Mouse (Mus musculus): ENCODE measurements around the gene Glce. TPM values are rescaled to one million over a fixed set of nuclear protein-coding genes. Genes with fewer than 3 reads are reported as not detected.

The Glce gene
- polyA plus RNA-seq, 1 experiment from 2014 or later, result 5.4 TPM

- Histone ChIP-seq H3K4me2 (ENCODE audit: low read depth, low read length) (no peak overlapping the region), H3K4me1 (ENCODE audit: insufficient read depth) (no peaks in the 10 kb centered on the region), H3K27me3 (ENCODE audit: insufficient read depth, low read length) (no peaks in the 10 kb centered on the region), H3K27ac (ENCODE audit: low read depth) (no peak overlapping the region), H3K9ac (replicated peaks) (no peak overlapping the region), H3K36me3 (replicated peaks; ENCODE audit: insufficient read depth, low read length) (no peaks in the 10 kb centered on the region), H3K9me3 (ENCODE audit: low read length) (no peaks in the 10 kb centered on the region), H3K4me3 (ENCODE audit: low read depth, low read length) (no peak overlapping the region)
- TF ChIP-seq CTCF (IDR thresholded peaks at IDR 0.05; ENCODE audit: low read depth) (no peak), EP300 (IDR thresholded peaks at IDR 0.05; ENCODE audit: low read depth) (no peak)
- 79% methylated on average over 2 of the region's 2 CpGs for WGBS (ENCODE audit: insufficient replicate concordance)
- ATAC-seq (no peak), DNase-seq (no peak)
Observed at GRCm38 (mm10) chr9:62056206-62056605, 66.2 kb downstream of the Glce start.

DNA sequence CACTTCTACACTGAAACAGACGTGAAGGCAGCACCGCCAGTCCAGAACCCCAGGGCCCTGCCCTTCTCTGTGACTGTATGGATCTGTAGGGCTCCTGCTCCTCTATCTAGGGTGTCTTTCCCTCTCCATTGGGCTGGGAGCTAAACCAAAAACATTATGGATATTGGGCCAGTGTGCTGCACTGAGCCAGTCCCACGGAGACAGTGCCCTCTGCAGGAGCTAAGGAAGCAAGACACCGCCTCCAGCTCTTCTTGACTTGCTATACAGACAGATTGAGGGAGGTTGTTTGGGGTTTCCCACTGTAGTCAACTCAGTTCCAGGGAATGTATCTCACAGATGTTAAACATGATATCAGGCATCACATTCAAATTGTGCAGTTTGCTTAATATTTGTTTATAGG is 71.7 kb downstream of the Glce start:
- TF ChIP-seq EP300 (IDR thresholded peaks at IDR 0.05; ENCODE audit: low read depth), result no peak
- TF ChIP-seq CTCF (IDR thresholded peaks at IDR 0.05; ENCODE audit: low read depth), result peak; percentile 57
- Histone ChIP-seq H3K9me3 (ENCODE audit: low read length) (no peaks in the 10 kb centered on the region), H3K27ac (ENCODE audit: low read depth) (no peak overlapping the region), H3K36me3 (replicated peaks; ENCODE audit: insufficient read depth, low read length) (no peaks in the 10 kb centered on the region), H3K27me3 (ENCODE audit: insufficient read depth, low read length) (no peaks in the 10 kb centered on the region), H3K4me1 (ENCODE audit: insufficient read depth) (no peaks in the 10 kb centered on the region), H3K4me2 (ENCODE audit: low read depth, low read length) (no peak overlapping the region), H3K4me3 (ENCODE audit: low read depth, low read length) (no peak overlapping the region), H3K9ac (replicated peaks) (no peak overlapping the region)
- no peak for ATAC-seq
- 53% methylated on average over 4 of the region's 4 CpGs for WGBS (ENCODE audit: insufficient replicate concordance)
- DNase-seq, result no peak

GRCm38 (mm10) chr9:62049166-62049565 is 73.3 kb downstream of the Glce start:
- 71% methylated on average over 8 of the region's 8 CpGs for WGBS (ENCODE audit: insufficient replicate concordance)

GRCm38 (mm10) chr9:62042167-62042566 is 80.3 kb downstream of the Glce start:
- no peaks in the 10 kb centered on the region for H3K4me1 ChIP-seq (ENCODE audit: insufficient read depth)
- 78% methylated on average over 3 of the region's 3 CpGs for WGBS (ENCODE audit: insufficient replicate concordance)
- ATAC-seq, result no peak

More at GRCm38 (mm10) chr9:62049166-62049565, 73.3 kb downstream of the Glce start:
- H3K4me2 ChIP-seq (ENCODE audit: low read depth, low read length), result no peak overlapping the region
- ATAC-seq (no peak), DNase-seq (no peak)
- no peak for TF ChIP-seq CTCF (IDR thresholded peaks at IDR 0.05; ENCODE audit: low read depth)
- TF ChIP-seq EP300 (IDR thresholded peaks at IDR 0.05; ENCODE audit: low read depth), result no peak
- H3K4me1 ChIP-seq (ENCODE audit: insufficient read depth), result no peaks in the 10 kb centered on the region
- no peaks in the 10 kb centered on the region for H3K36me3 ChIP-seq (replicated peaks; ENCODE audit: insufficient read depth, low read length)
- no peak overlapping the region for H3K9ac ChIP-seq (replicated peaks)
- no peaks in the 10 kb centered on the region for H3K9me3 ChIP-seq (ENCODE audit: low read length)
- no peak overlapping the region for H3K4me3 ChIP-seq (ENCODE audit: low read depth, low read length)
- no peak overlapping the region for H3K27ac ChIP-seq (ENCODE audit: low read depth)
- no peaks in the 10 kb centered on the region for H3K27me3 ChIP-seq (ENCODE audit: insufficient read depth, low read length)

GRCm38 (mm10) chr9:62040008-62040608 is 82.3 kb downstream of the Glce start:
- no peaks in the 10 kb centered on the region for H3K36me3 ChIP-seq (replicated peaks; ENCODE audit: insufficient read depth, low read length)
- no peak overlapping the region for H3K9ac ChIP-seq (replicated peaks)
- H3K4me1 ChIP-seq (ENCODE audit: insufficient read depth), result no peaks in the 10 kb centered on the region
- no peak overlapping the region for H3K4me2 ChIP-seq (ENCODE audit: low read depth, low read length)
- DNase-seq, result peak; percentile 87
- H3K9me3 ChIP-seq (ENCODE audit: low read length), result no peaks in the 10 kb centered on the region
- no peak overlapping the region for H3K27ac ChIP-seq (ENCODE audit: low read depth)
- H3K27me3 ChIP-seq (ENCODE audit: insufficient read depth, low read length), result no peaks in the 10 kb centered on the region
- peak; percentile 40; the same call in 1 of the 2 replicates for ATAC-seq
- no peak overlapping the region for H3K4me3 ChIP-seq (ENCODE audit: low read depth, low read length)
- TF ChIP-seq CTCF (IDR thresholded peaks at IDR 0.05; ENCODE audit: low read depth), result peak; percentile 95
- TF ChIP-seq EP300 (IDR thresholded peaks at IDR 0.05; ENCODE audit: low read depth), result no peak
- 7% methylated on average over 20 of the region's 20 CpGs for WGBS (ENCODE audit: insufficient replicate concordance)

More at GRCm38 (mm10) chr9:62042167-62042566, 80.3 kb downstream of the Glce start:
- no peak for DNase-seq
- H3K27ac ChIP-seq (ENCODE audit: low read depth), result no peak overlapping the region
- no peaks in the 10 kb centered on the region for H3K9me3 ChIP-seq (ENCODE audit: low read length)
- no peaks in the 10 kb centered on the region for H3K27me3 ChIP-seq (ENCODE audit: insufficient read depth, low read length)
- H3K9ac ChIP-seq (replicated peaks), result no peak overlapping the region
- no peak overlapping the region for H3K4me2 ChIP-seq (ENCODE audit: low read depth, low read length)
- no peaks in the 10 kb centered on the region for H3K36me3 ChIP-seq (replicated peaks; ENCODE audit: insufficient read depth, low read length)
- TF ChIP-seq EP300 (IDR thresholded peaks at IDR 0.05; ENCODE audit: low read depth) (no peak), CTCF (IDR thresholded peaks at IDR 0.05; ENCODE audit: low read depth) (no peak)
- H3K4me3 ChIP-seq (ENCODE audit: low read depth, low read length), result no peak overlapping the region

DNA sequence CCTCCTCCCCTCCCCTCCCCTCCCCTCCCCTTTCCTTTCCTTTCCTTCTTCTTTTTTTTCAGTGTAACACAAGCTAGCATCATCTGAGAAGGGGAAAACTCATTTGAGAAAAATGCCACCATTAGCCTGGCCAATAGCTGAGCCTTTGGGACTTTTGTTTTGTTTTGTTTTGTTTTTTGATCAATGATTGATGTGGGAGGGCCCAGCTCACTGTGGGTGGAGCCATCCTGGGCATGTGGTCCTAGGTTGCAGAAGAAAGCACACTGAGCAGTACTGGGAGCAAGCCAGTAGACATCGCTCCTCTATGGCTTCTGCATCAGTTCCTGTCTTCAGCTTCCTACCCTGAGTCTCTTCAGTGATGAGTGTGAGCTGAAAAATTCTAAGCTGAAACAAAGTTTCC is 86.6 kb downstream of the Glce start:
- H3K9me3 ChIP-seq (ENCODE audit: low read length), result no peaks in the 10 kb centered on the region
- 81% methylated on average over 1 of the region's 1 CpGs for WGBS (ENCODE audit: insufficient replicate concordance)

More for the DNA sequence above, 86.6 kb downstream of the Glce start:
- ATAC-seq (no peak), DNase-seq (no peak)
- TF ChIP-seq CTCF (IDR thresholded peaks at IDR 0.05; ENCODE audit: low read depth) (no peak), EP300 (IDR thresholded peaks at IDR 0.05; ENCODE audit: low read depth) (no peak)
- no peak overlapping the region for H3K4me3 ChIP-seq (ENCODE audit: low read depth, low read length)
- no peak overlapping the region for H3K27ac ChIP-seq (ENCODE audit: low read depth)
- H3K27me3 ChIP-seq (ENCODE audit: insufficient read depth, low read length), result no peaks in the 10 kb centered on the region
- no peaks in the 10 kb centered on the region for H3K4me1 ChIP-seq (ENCODE audit: insufficient read depth)
- H3K36me3 ChIP-seq (replicated peaks; ENCODE audit: insufficient read depth, low read length), result no peaks in the 10 kb centered on the region
- H3K9ac ChIP-seq (replicated peaks), result no peak overlapping the region
- H3K4me2 ChIP-seq (ENCODE audit: low read depth, low read length), result no peak overlapping the region

All from liver, postnatal 0 days (tissue).